Mouse (Mus musculus): Measurements from ENCODE around the gene Slc38a8.

DNA sequence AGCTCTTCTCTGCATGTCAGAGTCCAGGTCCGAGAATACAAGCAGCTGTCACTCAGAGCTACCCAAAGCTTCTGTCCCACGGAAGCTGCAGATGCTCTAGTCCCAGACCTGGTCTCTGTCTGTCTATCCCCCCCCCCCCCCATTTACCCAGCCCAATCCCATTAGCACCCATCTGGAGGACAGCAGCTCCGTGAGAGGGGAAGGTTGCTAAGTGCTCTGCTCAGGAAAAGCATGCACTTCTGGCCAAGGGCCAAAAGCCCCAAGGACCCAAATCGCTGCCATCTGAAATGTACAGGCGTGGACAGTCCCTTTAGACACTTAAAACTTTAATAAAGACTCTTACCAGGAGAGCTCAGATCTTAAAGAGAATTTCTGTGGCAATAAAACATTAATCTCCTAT, 15.2 kb upstream of the Slc38a8 start:
- no peak for TF ChIP-seq CTCF (IDR thresholded peaks at IDR 0.05; ENCODE audit: borderline replicate concordance, extremely low read depth, insufficient read depth, insufficient read length)
- TF ChIP-seq POLR2A (IDR thresholded peaks at IDR 0.05; ENCODE audit: borderline replicate concordance, extremely low read depth, insufficient read depth, insufficient read length, poor library complexity, severe bottlenecking), result no peak
